In genomic region chr4:89348842-89349241, GRCm38 (mm10) we compare ENCODE assay signal across 28 mouse cellular contexts. TPM values are rescaled to one million over a fixed set of nuclear protein-coding genes. Genes with fewer than 3 reads are reported as not detected.
DNase-seq lines count a peak whose midpoint lies in the region; TF ChIP-seq lines count a peak whose summit lies in the region.
"Had no signal": no experiment of that assay in that cellular context is flagged by ENCODE, and none has a peak within 500 bp of the region (broad histone marks: within the 10 kb centered on the region; RNA-seq: fewer than 3 reads in every experiment).

No protein-coding gene starts in this region.

- peak; percentile 76 for DNase-seq in heart, adult 11 months
- DNase-seq in heart, postnatal 14 days = no peak
- peak; percentile 64 for DNase-seq in 3134 (ENCODE audit: extremely low read depth, insufficient read length, low spot score)
- peak; percentile 16 to 41 for DNase-seq in kidney, postnatal 36 days
- no peak for DNase-seq in urinary bladder, postnatal 14 days (ENCODE audit: low spot score)
- DNase-seq in left cerebral cortex, adult 8-10 months (ENCODE audit: low spot score in 2 of 2) = no peak
- DNase-seq: adrenal gland, postnatal 14 days; cerebellum, adult 2 months; cerebellum, postnatal 36 days; embryo, embryonic 11 days; retina, postnatal 1 day; right cerebral cortex, postnatal 25 days; spleen, adult 18-20 months; thymus, postnatal 14 days had no signal

- TF ChIP-seq POLR2A in embryonic fibroblast, embryonic 13.5 days (IDR thresholded peaks at IDR 0.05; ENCODE audit: low read depth, low read length) = no peak

- peaks cover 12% of the 10 kb centered on the region for H3K4me1 ChIP-seq in embryonic fibroblast, embryonic 13.5 days (ENCODE audit: control insufficient read depth, insufficient read depth, low read length)
- H3K4me1 ChIP-seq: embryonic facial prominence, embryonic 13.5 days; forebrain, embryonic 13.5 days; hindbrain, embryonic 10.5 days; midbrain, embryonic 10.5 days; neural tube, embryonic 13.5 days had no signal

- H3K27ac ChIP-seq in embryonic fibroblast, embryonic 13.5 days (ENCODE audit: insufficient read depth, low read length) = peak overlapping the region; percentile 46
- H3K27ac ChIP-seq: embryonic facial prominence, embryonic 13.5 days; forebrain, embryonic 13.5 days; hindbrain, embryonic 10.5 days; limb, embryonic 13.5 days; liver, embryonic 12.5 days; midbrain, embryonic 10.5 days; neural tube, embryonic 13.5 days had no signal

- no peak overlapping the region for H3K4me3 ChIP-seq in embryonic fibroblast, embryonic 13.5 days (ENCODE audit: insufficient read depth, low read length)
- H3K4me3 ChIP-seq: embryonic facial prominence, embryonic 13.5 days; forebrain, embryonic 13.5 days; hindbrain, embryonic 10.5 days; limb, embryonic 13.5 days; liver, embryonic 12.5 days; midbrain, embryonic 10.5 days; myocyte; neural tube, embryonic 13.5 days had no signal

- intact Hi-C loops in heart, postnatal 14 days (cut with DNase I) = no loop called here

- no peak for TF ChIP-seq CTCF in embryonic fibroblast, embryonic 13.5 days (IDR thresholded peaks at IDR 0.05; ENCODE audit: borderline replicate concordance, insufficient read depth, low read length)

RNA-seq across cellular contexts. Expression of gene Cdkn2b, which starts 38.0 kb away (rescaled TPM):
- total RNA-seq in heart, postnatal 14 days (2021) = under 1 TPM; 0.27 to 0.79 TPM
- polyA plus RNA-seq in embryonic fibroblast, embryonic 13.5 days (2011; ENCODE audit: insufficient read length, low read depth, missing spikeins) = 49.1 and 74.6 TPM in 2 replicates
- total RNA-seq in left cerebral cortex, adult 8-10 months (2022) = 1 to 10 TPM in 2 of 4 experiments, under 1 TPM in 2; 0.78 to 1.4 (median 1.0) TPM
- polyA plus RNA-seq: myocyte had no signal

RNA-seq across cellular contexts. Expression of gene Cdkn2a, which starts 54.4 kb away (rescaled TPM):
- under 1 TPM in 1 of 2 experiments, not detected in 1; 0.24 TPM for total RNA-seq in heart, postnatal 14 days (2021)
- polyA plus RNA-seq in embryonic fibroblast, embryonic 13.5 days (2011; ENCODE audit: insufficient read length, low read depth, missing spikeins) = 59.5 and 119 TPM in 2 replicates
- 1 to 10 TPM in 1 of 4 experiments, under 1 TPM in 3; 0.74 to 1.2 (median 0.79) TPM for total RNA-seq in left cerebral cortex, adult 8-10 months (2022)
- total RNA-seq: left cerebral cortex, postnatal 25 days had no signal
- polyA plus RNA-seq: CD4-positive, CD25-positive, alpha-beta regulatory T cell, adult 4 months; cerebellum, adult 2 months; embryonic facial prominence, embryonic 13.5 days; forebrain, embryonic 13.5 days; heart, embryonic 11.5 days; heart, postnatal 0 days; hindbrain, embryonic 10.5 days; limb, embryonic 13.5 days; liver, embryonic 12.5 days; midbrain, embryonic 10.5 days; midbrain, embryonic 16.5 days; myocyte; neural tube, embryonic 13.5 days had no signal

Comparison
In these comparisons a context has a peak if more than half of its experiments do, and no peak if none do; other contexts are left out.
1. DNase-seq: peak in heart, adult 11 months (single experiment), 3134 (single experiment) and kidney, postnatal 36 days (2 of 2); none in heart, postnatal 14 days (0 of 2), urinary bladder, postnatal 14 days (single experiment) and left cerebral cortex, adult 8-10 months (0 of 2).